ENCODE assay signal across 23 mouse cellular contexts in genomic region chr16:56163466-56163865, GRCm38 (mm10). TPM values are rescaled to one million over a fixed set of nuclear protein-coding genes. Genes with fewer than 3 reads are reported as not detected.
A peak's percentile ranks its signal among the peaks of the same experiment; 100 is the strongest.
DNase-seq lines count a peak whose midpoint lies in the region; ATAC-seq lines count a peak whose summit lies in the region.
"Had no signal": no experiment of that assay in that cellular context is flagged by ENCODE, and none has a peak within 500 bp of the region (broad histone marks: within the 10 kb centered on the region; RNA-seq: fewer than 3 reads in every experiment).

No protein-coding gene starts in this region.

- no peak overlapping the region for H3K27ac ChIP-seq in midbrain, embryonic 14.5 days (replicated peaks; ENCODE audit: low read depth, low read length)
- H3K27ac ChIP-seq: embryonic facial prominence, embryonic 15.5 days; forebrain, embryonic 12.5 days; gastrocnemius, adult 2 months; hindbrain, embryonic 14.5 days; limb, embryonic 13.5 days; liver, embryonic 13.5 days; neural tube, embryonic 12.5 days had no signal

- no peak overlapping the region for H3K4me2 ChIP-seq in midbrain, embryonic 14.5 days (ENCODE audit: low read length)
- H3K4me2 ChIP-seq: embryonic facial prominence, embryonic 15.5 days; forebrain, embryonic 12.5 days; hindbrain, embryonic 14.5 days; limb, embryonic 13.5 days; liver, embryonic 13.5 days; lung, embryonic 14.5 days; neural tube, embryonic 12.5 days had no signal

- no peak overlapping the region for H3K4me3 ChIP-seq in midbrain, embryonic 14.5 days (replicated peaks; ENCODE audit: low read depth, low read length)
- H3K4me3 ChIP-seq: embryonic facial prominence, embryonic 15.5 days; forebrain, embryonic 12.5 days; gastrocnemius, adult 2 months; limb, embryonic 13.5 days; liver, embryonic 13.5 days; neural tube, embryonic 12.5 days had no signal

- H3K4me1 ChIP-seq in midbrain, embryonic 14.5 days (ENCODE audit: control insufficient read depth, insufficient read depth, low read length) = no peaks in the 10 kb centered on the region
- H3K4me1 ChIP-seq: embryonic facial prominence, embryonic 15.5 days; forebrain, embryonic 12.5 days; limb, embryonic 13.5 days; liver, embryonic 13.5 days; neural tube, embryonic 12.5 days had no signal

- 96% methylated on average over 7 of the region's 7 CpGs for WGBS in midbrain, embryonic 14.5 days

- peaks cover 42% of the 10 kb centered on the region for H3K36me3 ChIP-seq in midbrain, embryonic 14.5 days (ENCODE audit: control insufficient read depth, insufficient read depth, low read length)

- ATAC-seq in midbrain, embryonic 14.5 days (ENCODE audit: low FRiP score, low TSS enrichment) = no peak

- no peak overlapping the region for H3K9ac ChIP-seq in midbrain, embryonic 14.5 days (replicated peaks; ENCODE audit: low read length)
- H3K9ac ChIP-seq: embryonic facial prominence, embryonic 15.5 days; forebrain, embryonic 12.5 days; hindbrain, embryonic 14.5 days; limb, embryonic 13.5 days; liver, embryonic 13.5 days; lung, embryonic 14.5 days; neural tube, embryonic 12.5 days had no signal

- no peaks in the 10 kb centered on the region for H3K27me3 ChIP-seq in midbrain, embryonic 14.5 days (ENCODE audit: control insufficient read depth, insufficient read depth, low read length)
- H3K27me3 ChIP-seq: embryonic facial prominence, embryonic 15.5 days; forebrain, embryonic 12.5 days; limb, embryonic 13.5 days; liver, embryonic 13.5 days; neural tube, embryonic 12.5 days had no signal

- peak; percentile 25 for DNase-seq in adrenal gland, postnatal 14 days
- DNase-seq in adrenal gland, postnatal 36 days = no peak
- peak; percentile 19 for DNase-seq in kidney, adult 9 months
- DNase-seq in kidney, postnatal 14 days = no peak
- DNase-seq in fibroblast of lung, adult 2 months (ENCODE audit: low read depth) = peak; percentile 44
- peak; percentile 30 for DNase-seq in skeletal muscle tissue, adult 2 months (ENCODE audit: low read depth, low spot score)
- DNase-seq in midbrain, embryonic 14.5 days = no peak
- DNase-seq in lung, postnatal 10 days = no peak
- DNase-seq: adrenal gland, postnatal 25 days; B cell, adult 2 months; cerebellum, adult 18-20 months; cerebellum, postnatal 36 days; gastrocnemius, adult 2 months; liver, embryonic 13.5 days; lung, embryonic 14.5 days; lung, postnatal 4 days; right cerebral cortex, adult 18-20 months; thymus, postnatal 36 days had no signal

- H3K9me3 ChIP-seq in midbrain, embryonic 14.5 days (ENCODE audit: control insufficient read depth, low read length) = no peaks in the 10 kb centered on the region
- H3K9me3 ChIP-seq: embryonic facial prominence, embryonic 15.5 days; forebrain, embryonic 12.5 days; limb, embryonic 13.5 days; liver, embryonic 13.5 days; neural tube, embryonic 12.5 days had no signal

RNA-seq across cellular contexts. Expression of gene Impg2, which starts 40.6 kb away (rescaled TPM):
- total RNA-seq in adrenal gland, postnatal 14 days (2021) = 0.37 and 0.41 TPM in 2 replicates
- total RNA-seq in adrenal gland, postnatal 36 days (2021) = 1 to 10 TPM in 1 of 2 experiments, under 1 TPM in 1; 0.49 to 1.3 TPM
- 0.26 and 0.30 TPM in 2 replicates for polyA plus RNA-seq in midbrain, embryonic 14.5 days (2014; fragmentation: Nextera tagmentation; extraction: Ambion mirVana)

Comparison
In these comparisons a context has a peak if more than half of its experiments do, and no peak if none do; other contexts are left out.
1. DNase-seq: peak in adrenal gland, postnatal 14 days (single experiment), kidney, adult 9 months (single experiment), fibroblast of lung, adult 2 months (single experiment) and skeletal muscle tissue, adult 2 months (single experiment); none in adrenal gland, postnatal 36 days (0 of 2), kidney, postnatal 14 days (single experiment), midbrain, embryonic 14.5 days (single experiment) and lung, postnatal 10 days (single experiment).